Mouse (Mus musculus): ENCODE data around the gene Resp18.

Gene Resp18

GRCm38 (mm10) chr1:75277195-75278188, 723 bp downstream of the Resp18 start:
- DNase-seq (ENCODE audit: low spot score in 2 of 2) = no peak

- DNase-seq (ENCODE audit: low spot score in 2 of 2) = peak; percentile 83 to 85
Observed at GRCm38 (mm10) chr1:75264091-75264880, 13.9 kb downstream of the Resp18 start, which contains the start of gene Ptprn. Ptprn (minus strand) TSS chr1:75264502.

- DNase-seq (ENCODE audit: low spot score in 2 of 2) = peak in 1 of 2 experiments; percentile 71
Observed at GRCm38 (mm10) chr1:75262969-75263951, 15.0 kb downstream of the Resp18 start.

- no peak for DNase-seq (ENCODE audit: low spot score in 2 of 2)
Observed at GRCm38 (mm10) chr1:75261278-75261677, 16.9 kb downstream of the Resp18 start.

- no peak for DNase-seq (ENCODE audit: low spot score in 2 of 2)
Observed at GRCm38 (mm10) chr1:75255516-75256046, 22.6 kb downstream of the Resp18 start.

GRCm38 (mm10) chr1:75254625-75255013, 23.6 kb downstream of the Resp18 start:
- DNase-seq (ENCODE audit: low spot score in 2 of 2) = no peak

GRCm38 (mm10) chr1:75253849-75254624, 24.2 kb downstream of the Resp18 start:
- peak; percentile 84 to 93 for DNase-seq (ENCODE audit: low spot score in 2 of 2)

- DNase-seq (ENCODE audit: low spot score in 2 of 2) = no peak
Observed at GRCm38 (mm10) chr1:75253029-75253428, 25.2 kb downstream of the Resp18 start.

GRCm38 (mm10) chr1:75252308-75252707, 25.9 kb downstream of the Resp18 start:
- no peak for DNase-seq (ENCODE audit: low spot score in 2 of 2)

- DNase-seq (ENCODE audit: low spot score in 2 of 2) = peak; percentile 74 to 78
Observed at GRCm38 (mm10) chr1:75251112-75251970, 26.9 kb downstream of the Resp18 start.

GRCm38 (mm10) chr1:75250498-75250897, 27.7 kb downstream of the Resp18 start:
- DNase-seq (ENCODE audit: low spot score in 2 of 2) = no peak

GRCm38 (mm10) chr1:75248041-75248772, 30.0 kb downstream of the Resp18 start:
- no peak for DNase-seq (ENCODE audit: low spot score in 2 of 2)

- no peak for DNase-seq (ENCODE audit: low spot score in 2 of 2)
Observed at GRCm38 (mm10) chr1:75247071-75247930, 30.9 kb downstream of the Resp18 start.

- peak; percentile 54 to 73 for DNase-seq (ENCODE audit: low spot score in 2 of 2)
Observed at GRCm38 (mm10) chr1:75244836-75245235, 33.4 kb downstream of the Resp18 start.

GRCm38 (mm10) chr1:75244175-75244826, 33.9 kb downstream of the Resp18 start:
- no peak for DNase-seq (ENCODE audit: low spot score in 2 of 2)

GRCm38 (mm10) chr1:75243411-75243810, 34.8 kb downstream of the Resp18 start:
- DNase-seq (ENCODE audit: low spot score in 2 of 2) = no peak

- no peak for DNase-seq (ENCODE audit: low spot score in 2 of 2)
Observed at GRCm38 (mm10) chr1:75239591-75239990, 38.6 kb downstream of the Resp18 start.
